Mouse (Mus musculus) MEL-GATA-1-ER (cell line): ENCODE data around the gene Ryk.
"Not testable (repeated sequence)": the region's sequence is repeated elsewhere in the genome, so short reads cannot be mapped to it uniquely, and the experiment has no call there.

Experiments
- DNase-seq: peaks from one replicate; pipeline ENCODE4 v3.0.0-alpha.2; 2012; ENCODE audit warnings: low read depth; ENCODE audit errors: extremely low read depth

Gene Ryk

DNA sequence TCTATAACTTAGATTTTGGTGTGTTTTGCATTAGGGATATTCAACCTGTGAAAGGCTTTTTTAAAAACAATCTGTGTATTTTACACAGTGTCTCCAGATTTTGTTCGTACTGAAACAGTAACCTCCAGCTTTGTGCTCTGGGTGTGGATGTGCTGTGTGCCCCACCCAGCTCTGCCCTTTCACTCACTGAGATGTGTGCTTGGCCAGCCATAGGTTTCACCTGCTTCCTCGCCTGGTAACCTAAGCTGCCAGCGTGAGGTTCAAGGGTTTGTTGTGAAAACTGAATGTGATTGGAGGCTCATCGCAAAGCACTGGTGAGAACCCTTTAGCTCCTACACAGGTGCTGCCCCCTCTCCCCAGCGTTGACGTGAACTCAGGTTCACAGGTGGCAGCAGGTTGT, 70.2 kb downstream of the Ryk start:
- DNase-seq, result no peak

DNA sequence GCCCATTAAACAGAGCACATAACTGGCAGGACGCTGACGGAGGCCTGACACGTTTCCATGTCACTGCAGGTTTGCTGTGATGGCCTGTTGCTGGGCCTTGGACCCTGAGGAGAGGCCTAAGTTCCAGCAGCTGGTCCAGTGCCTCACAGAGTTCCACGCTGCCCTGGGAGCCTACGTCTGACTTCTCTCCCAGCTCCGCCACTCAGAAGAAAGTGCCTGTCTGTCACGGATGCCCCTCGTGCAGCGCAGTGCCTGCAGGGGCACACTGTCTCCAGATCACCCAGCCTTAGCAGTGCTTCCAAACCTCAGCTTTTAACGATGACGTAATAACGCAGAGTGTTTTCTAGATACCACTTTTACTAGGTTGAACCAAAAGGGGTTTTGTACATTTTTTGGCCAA, 72.1 kb downstream of the Ryk start:
- no peak for DNase-seq

DNA sequence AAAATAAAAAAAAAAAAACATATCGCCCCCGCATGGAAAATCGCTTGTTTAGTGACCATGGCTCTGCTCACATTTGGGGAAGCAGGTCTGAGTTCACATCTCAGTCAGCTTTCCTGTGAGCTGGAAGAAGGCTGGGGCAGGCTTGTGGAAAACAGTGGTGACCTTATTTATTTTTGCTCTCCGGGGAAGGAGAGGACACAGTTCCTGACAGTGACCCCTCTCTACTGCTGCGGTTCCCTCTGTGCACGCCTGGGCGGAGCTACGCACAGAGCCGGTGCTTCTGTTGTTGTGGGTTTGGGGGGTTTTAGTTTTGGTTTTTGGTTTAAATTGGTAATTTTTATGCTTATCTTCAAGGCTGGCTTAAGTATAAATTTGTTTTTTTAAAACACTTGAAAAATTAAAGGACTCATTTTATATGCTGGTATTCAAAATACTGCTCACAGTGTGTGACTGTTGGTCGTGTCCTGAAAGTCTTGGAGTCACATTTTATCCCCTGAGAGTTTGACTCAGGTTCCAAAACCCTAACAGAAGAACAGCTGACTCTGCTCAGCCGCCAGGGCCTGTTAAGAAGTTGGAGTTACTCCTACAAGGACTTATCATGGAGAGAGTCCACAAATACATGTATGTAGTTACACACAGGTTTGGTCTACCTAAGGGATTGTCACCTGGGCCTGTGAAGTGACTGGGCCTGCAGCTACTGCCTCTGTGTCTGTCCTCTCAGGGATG, 73.0 kb downstream of the Ryk start:
- DNase-seq, result no peak

DNA sequence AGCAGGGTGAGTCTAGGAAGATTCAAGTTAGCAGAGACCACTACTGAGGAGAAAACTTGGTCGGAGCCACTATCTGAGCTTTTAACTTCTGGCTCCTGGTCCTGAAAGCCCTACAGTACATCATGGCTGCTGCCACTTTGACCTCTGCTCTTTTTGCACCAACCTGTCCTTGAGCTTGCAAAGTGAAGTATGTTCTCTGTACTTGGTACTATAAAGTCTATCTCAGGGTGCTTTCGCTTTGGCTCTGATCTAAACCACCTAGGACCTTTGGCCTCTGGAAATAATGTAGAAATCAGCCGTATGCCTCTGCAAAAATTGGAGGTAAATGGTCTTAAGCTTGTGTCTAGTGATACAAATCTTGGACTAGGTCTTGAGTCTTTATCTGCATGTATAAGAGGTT, 76.8 kb downstream of the Ryk start:
- no peak for DNase-seq

DNA sequence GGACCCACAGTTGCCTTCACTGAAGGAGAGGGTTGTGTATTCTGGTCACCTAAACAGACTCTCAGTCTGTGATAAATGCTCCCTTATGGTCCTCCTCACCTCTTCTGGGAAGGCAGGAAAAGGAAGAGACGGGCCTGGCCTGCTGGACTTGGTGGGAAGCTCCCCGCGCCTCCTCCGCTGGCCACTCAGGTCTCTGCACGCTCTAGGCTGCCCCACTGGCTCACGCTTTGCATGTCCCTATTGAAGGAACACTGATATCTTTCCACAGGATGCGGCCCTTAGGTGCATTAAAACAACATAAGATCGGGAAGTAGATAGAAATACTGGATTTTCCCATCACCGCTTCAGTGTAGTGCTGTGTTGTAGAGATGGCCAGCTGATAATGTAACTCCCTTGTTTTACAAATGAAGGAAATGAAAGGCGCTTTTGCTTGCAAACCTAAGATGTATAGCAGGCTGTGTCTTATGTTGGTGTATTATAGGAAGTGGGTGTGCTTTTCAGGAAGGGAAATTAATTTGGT, 77.9 kb downstream of the Ryk start:
- no peak for DNase-seq

DNA sequence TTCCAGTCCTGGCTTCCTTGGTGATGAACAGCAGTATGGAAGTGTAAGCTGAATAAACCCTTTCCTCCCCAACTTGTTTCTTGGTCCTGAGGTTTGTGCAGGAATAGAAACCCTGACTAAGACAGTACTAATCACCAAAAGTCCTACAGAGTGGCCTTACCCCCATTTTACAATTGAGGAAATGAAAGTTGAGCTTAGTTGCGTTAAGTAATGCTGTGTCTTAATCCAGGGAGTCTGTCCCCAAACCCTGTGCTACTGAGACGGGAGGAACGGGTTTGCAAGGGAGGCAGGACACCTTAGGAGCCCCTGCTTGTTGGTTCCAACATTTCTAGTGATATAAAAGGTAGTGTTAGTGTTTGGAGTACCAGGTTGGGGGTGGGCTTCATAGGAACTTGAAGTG, 78.9 kb downstream of the Ryk start:
- DNase-seq, result not testable (repeated sequence)

DNA sequence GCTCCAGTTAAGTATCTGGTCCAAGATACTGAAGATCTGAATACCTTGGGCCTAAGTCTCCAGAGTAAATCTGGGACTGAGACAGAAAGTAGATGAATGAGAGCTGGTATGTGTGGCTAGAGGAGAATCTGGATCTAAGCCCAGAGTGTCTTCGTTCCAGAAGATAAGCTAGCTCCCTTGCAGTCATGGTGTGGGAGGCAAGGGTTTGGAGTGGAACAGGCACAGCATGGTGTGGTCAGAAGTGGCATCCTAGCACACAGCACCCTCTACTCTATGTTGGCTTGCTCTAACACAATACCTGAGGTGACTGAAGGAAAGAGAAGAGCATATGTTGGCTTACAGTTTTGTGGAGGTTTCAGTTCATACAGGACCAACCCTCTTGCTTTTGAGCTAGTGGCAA, 79.9 kb downstream of the Ryk start:
- no peak for DNase-seq

DNA sequence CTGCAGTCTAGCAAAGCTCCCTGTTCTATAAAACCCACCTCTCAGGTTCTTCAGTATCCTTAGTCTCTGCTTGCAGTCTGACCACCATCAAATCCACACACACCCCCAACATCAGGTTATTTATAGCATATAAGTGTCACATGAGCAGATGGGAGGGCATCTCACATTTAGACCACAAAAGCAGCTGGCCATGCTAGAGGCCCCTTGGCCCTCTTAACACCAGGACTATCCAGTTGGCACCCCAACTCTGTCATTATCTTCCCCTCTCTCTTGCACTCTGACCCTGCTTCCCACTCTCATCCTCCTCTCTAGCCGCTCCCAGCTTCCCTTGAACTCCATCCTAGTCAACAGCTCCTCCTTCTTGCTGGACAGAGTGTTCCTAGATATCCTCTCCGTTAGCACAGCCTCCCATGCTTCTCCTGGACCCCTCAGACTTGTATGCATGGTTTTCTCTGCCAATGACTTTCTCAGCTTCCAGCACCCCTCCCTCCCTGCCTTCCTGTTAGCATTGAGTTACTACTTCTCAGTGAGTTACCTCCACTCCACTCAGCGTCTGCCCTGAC, 80.7 kb downstream of the Ryk start:
- no peak for DNase-seq

DNA sequence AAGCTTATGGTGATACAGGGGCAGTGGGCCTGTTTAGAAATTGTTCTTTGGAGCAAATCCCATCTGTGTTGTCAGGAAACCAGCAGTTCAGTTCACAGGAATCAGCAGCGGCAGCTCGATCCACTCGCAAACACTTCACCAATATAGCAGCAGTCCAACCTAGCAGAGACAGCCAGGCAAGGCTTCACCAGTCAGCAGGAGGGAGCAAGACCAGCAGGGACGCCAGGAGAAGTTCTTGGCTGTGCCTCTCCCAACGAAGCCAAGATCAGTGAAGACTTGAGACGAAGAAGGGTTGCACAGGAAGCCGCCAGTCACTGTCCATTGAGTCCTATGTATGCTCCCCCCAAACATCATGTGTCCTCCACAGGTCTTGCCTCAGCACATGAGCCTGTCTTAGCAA, 81.4 kb downstream of the Ryk start:
- DNase-seq, result no peak

DNA sequence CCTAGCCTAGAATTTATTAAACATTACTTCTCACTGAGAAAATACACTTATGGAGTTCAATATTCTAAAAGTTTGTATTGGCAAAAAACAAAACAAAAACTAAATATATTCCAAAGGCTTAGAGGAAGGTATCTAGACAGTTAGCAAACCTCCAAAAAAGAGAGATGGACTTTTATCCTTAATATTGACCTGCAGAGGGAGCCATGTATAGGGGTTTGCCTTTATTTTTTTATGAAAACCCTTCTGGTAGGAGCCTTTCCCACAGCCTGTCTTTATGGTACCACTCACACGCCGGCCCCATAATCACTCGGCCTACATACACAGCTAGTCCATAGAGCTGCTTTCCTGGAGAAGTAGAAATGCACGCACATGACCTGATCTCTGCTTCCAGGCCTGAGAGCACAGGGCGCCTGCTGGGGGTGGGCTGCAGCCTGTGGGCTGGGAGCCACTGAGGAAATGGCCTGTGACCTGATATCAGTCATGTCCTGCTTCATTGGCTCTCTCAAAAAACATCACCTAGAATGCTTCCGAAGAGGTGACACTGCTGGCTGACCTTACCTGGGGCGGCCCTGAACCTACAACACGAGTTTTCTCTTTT, 82.9 kb downstream of the Ryk start:
- DNase-seq, result no peak

DNA sequence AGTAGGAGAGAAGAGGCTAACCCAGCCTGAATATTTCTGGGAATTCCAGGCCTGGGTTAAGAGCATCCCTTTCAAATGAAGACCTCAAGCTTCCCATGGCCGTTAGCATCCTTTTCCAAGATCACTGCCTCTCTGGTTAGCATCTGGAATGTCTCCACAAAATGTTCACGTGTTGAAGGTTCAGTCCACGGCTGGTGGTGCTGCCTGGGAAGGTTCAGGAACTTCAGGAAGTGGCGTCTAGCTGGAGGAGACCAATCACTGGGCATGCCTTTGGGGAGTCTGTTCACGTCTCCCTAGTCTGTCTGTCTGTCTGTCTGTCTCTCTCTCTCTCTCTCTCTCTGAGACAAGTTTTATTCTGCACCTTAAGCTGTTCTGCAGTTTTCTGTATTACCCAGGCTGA, 84.8 kb downstream of the Ryk start:
- no peak for DNase-seq

DNA sequence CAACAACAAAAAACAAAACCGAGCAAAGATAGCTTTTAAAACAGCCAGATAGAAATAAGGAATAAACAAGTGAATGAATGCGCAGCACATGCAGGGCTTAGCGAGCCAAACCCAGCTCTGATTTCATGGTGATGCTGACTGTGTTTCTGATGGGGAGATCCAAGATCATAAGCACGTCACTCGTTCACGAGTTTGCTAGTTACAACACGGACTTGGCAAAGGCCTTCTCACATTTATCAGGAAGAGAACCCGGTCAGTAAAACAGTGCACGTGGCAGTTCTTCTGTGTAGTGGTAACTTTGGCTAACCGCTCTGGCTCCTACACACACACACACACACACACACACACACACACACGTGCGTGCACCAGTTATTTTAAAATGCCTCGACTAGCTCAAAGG, 87.1 kb downstream of the Ryk start:
- no peak for DNase-seq

DNA sequence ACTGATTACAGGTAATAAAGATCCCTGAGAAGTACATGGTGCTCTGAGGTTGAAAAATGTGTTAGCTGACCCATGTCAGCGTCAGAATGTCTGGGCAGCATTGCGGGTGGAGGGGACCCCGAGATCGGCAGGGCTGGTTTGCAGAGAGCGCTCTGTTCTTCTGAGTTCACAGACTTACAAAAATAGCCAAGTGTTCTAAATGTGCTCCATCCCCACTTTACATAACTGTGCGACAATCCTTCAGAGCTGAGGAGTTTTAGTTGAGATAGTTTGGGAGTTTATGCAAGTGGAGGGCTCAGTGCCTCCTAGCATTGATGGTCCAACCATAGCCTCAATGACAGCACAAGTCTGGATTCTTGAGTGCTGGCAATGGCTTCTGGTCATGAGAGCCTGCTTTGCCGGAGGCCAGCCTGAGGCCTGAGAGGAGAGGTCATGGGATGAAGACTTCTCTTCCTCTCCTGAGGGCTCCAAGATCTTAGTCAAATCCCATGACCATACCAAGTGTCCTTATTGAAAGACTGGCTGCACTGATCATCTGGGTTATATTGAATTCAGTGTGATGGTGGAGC, 88.2 kb downstream of the Ryk start:
- DNase-seq, result no peak

DNA sequence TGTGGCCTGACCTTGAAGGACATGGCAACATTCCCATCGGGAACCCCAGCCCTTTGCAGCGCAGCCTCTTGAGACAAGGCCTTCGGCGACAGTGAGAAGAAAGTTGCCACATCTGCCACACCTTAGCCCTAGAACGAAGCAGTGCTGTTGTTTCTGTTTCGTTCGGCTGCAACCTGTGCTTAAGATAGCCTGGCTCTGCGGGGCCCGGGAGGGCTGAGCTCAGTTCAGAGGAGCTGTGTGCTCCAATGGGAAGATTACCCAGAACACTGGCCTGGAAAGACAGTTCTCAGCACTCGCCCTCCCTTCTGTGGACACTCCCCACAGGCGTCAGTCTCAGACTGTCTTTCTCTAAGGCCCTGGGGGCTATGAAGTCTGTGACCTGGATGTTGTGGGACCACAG, 89.1 kb downstream of the Ryk start:
- DNase-seq, result no peak

DNA sequence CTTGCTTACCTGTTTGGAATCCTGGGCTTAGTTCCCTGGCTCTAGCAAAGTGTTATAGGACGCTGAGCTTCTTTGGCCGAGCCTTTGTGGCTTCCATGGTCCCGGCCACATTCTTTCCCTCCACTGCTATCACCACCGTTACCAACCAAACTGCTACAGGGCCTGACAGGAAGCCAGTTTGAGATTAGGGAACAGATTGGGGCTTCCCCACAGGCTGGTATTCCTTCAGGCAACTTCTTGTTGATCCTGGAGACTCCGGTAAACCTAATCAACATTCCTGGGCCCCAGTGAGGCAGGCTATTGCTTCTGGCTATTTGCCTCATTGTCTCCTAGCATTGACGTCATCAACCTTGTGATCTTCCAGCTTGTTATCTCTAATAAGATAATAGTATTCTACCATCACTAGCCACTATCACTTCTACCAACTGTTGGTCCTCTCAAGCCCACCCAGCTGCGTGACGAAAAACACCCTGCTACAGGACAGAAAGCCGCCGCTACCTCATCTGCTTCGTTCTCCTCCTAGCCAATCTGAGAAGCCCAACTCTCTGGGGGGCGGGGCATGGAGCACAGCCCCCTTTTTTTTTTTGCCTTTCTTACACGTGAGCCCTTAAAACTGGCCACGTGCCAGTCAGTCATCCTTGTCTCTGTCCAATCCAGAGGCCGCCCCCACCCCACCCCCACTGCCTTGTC, 90.1 kb downstream of the Ryk start:
- DNase-seq, result no peak

DNA sequence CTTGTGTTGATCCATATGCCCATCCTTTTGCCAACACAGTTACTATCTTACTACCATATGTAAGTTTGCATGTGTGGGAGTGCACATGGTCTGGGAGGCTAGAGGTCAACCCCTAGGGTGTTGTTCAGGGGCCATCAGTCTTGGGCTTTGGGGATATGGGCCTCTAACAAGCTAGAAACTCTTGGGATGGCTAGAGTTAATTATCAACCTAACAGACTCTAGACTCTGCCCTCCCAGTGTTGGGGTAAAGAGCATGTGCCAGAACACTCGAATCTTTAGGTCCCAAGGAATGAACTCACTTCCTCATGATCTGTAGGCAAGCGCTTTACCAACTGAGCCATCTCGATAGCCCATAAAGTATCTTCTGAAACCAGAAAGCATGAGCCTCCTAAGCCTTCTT, 91.4 kb downstream of the Ryk start:
- DNase-seq, result no peak

DNA sequence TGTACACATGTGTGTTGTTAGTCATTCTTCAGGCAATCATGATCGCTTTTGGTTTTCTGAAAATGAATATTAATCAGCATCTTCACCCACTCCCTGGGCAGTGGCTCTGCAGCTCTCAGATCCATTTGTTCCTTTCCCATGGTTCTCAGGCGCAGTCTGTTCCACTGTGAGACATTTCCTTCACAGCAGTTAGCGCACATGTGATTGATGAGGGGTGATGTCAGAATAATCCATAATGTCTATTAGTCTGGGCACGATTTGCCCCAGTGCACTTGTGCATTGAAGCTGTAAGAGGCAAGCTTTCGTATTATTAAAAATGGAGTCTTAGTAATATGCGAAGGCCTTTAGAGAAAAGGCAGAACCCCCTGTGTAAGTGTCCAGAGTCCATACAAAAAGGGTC, 95.1 kb downstream of the Ryk start:
- DNase-seq, result no peak

DNA sequence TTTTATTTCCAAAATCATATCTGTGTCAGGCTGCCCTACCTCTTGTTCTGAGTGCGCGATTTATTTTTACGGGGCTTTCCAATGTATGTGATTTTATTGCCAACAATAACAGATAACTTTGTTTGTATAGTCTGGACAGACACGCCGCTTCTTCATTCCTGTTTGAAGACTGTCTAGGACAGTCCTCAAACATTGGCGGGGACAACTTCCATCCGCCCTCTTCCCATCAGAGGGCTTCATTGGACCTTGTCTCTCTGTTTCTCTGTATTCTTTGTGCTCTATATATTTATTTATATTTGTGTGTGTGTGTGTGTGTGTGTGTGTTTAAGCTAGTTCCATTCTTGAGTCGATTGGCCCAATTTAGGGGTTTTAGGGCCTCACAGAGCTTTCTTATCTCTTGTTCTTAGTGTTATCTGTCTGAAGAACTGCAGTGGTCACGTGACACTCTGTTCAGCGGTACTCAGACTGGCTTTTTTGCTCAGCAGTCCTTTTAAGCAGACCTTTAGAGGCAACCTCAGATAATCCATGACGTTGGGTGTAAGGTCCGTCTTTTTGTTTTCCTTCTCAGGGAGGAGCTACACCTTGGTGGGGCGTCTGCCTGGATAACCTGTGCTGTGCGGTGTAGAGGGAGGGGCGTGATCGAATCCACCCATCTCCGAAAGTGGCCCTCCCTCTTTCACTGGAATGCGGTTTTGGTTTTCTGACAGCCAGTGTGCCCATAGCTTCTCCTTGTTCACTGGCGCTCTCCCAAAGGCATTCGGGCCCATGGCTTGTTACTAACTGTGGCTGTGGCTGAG, 99.4 kb downstream of the Ryk start:
- no peak for DNase-seq

DNA sequence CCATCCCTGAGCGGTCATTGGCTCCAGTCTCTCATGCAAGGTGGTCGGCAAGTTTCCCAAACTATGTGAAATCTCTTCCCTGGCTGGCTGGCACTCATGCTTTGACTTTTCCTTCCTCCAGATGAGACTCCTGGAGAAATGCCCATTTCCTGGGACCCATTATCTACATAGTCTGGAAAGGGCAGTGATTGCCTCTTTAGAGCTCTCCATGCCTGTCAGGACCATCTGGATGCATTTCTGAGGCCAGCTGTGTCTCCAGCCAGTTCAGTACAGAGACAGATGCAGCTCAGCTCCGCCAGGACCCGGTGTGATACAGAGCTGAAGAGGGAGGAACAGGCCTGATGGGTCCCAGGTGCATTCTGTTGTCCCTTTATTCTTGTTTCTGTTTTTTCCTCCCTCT, 107.5 kb downstream of the Ryk start:
- DNase-seq, result no peak

DNA sequence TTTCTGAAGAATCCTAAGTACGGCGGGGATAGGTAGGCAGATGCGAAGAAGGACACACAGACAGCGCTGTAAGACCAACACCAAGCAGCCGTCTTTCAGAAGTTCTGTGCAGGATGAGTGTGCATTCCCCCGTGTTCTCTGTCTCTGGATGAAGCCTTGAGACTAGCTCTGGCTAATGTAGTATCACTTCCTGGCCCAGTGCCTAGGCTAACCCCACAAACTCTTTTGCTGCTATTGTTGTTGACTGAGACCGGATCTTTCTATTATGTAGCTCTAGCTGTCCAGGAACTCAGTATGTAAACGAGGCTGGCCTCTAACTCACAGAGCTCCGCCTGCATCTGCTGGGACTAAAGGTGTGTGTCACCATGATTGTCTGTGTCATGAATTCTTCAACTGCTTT, 110.2 kb downstream of the Ryk start:
- no peak for DNase-seq

DNA sequence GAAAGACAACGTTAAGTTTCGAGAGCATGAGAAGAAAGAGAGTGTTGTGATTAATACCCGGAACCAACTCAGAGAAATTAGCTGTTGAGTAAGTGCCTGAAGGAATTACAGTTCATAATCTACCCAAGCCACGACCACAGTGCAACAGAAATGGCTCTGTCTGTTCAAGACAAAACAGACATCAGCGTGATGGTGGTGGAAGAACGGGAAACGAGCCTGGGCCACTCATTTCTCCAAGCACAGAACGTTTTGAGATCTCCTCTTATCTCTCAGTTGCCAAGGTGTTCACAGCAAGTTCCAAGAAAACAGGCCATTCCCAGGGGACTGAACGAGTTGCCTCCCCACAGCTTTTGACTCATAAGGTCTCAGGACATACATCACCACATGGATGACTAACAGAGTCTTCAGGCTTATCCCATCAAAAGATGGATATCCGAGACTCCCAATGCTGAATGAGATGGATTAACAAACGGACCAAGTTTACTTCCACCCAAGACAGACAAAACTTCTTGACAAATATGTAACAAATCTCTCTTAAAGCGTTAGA, 111.8 kb downstream of the Ryk start:
- DNase-seq, result no peak
